Mouse (Mus musculus) heart, embryonic 16.5 days (tissue): ENCODE measurements around the gene Ephb1. TPM values are rescaled to one million over a fixed set of nuclear protein-coding genes. Genes with fewer than 3 reads are reported as not detected.

ENCODE experiments used
- ATAC-seq: fragments of 200-750 bp; cut with Nextera tagmentation; replicated peaks from 2 replicates; pipeline ENCODE4 v1.8.0; 2017; ENCODE audit warnings: moderate number of reproducible peaks; ENCODE audit not compliant: insufficient read depth, low FRiP score; ENCODE audit errors: extremely low read depth
- H3K27ac ChIP-seq: fragments of 300-500 bp; sonication (generic); 2 replicates; pipeline ENCODE4 v1.5.1; 2014; ENCODE audit warnings: mild to moderate bottlenecking, low read length, control low read depth, moderate library complexity
- H3K27me3 ChIP-seq: fragments of 300-500 bp; sonication (generic); 2 replicates; pipeline ENCODE4 v1.6.1; 2014; ENCODE audit warnings: low read length, mixed read lengths; ENCODE audit not compliant: control insufficient read depth, insufficient read depth
- H3K36me3 ChIP-seq: fragments of 300-500 bp; sonication (generic); 2 replicates; pipeline ENCODE4 v1.6.1; 2014; ENCODE audit not compliant: control insufficient read depth, insufficient read depth
- H3K4me1 ChIP-seq: fragments of 300-500 bp; sonication (generic); 2 replicates; pipeline ENCODE4 v1.6.1; 2014; ENCODE audit warnings: low read length, mixed read lengths; ENCODE audit not compliant: control insufficient read depth, insufficient read depth
- H3K4me2 ChIP-seq: fragments of 300-500 bp; sonication (generic); 2 replicates; pipeline ENCODE4 v1.6.1; 2014; ENCODE audit warnings: low read depth, mild to moderate bottlenecking, control low read depth, low read length
- H3K4me3 ChIP-seq: fragments of 300-500 bp; sonication (generic); 2 replicates; pipeline ENCODE4 v1.5.1; 2014; ENCODE audit warnings: mild to moderate bottlenecking, control low read depth, low read length
- H3K9ac ChIP-seq: fragments of 300-500 bp; sonication (generic); 2 replicates; pipeline ENCODE4 v1.6.1; 2014; ENCODE audit warnings: low read length, control low read depth
- H3K9me3 ChIP-seq: fragments of 300-500 bp; sonication (generic); replicated peaks from 2 replicates; pipeline ENCODE4 v1.6.1; 2016; ENCODE audit warnings: low read length; ENCODE audit not compliant: control insufficient read depth
- WGBS: fragments of 180-500 bp; shearing (Covaris S2); extraction: QIAGEN DNeasy Blood & Tissue Kit; methylation state at CpG from one replicate; pipeline ENCODE4 v1.1.7; 2014; 5-methylcytosine and 5-hydroxymethylcytosine counted together
- polyA plus RNA-seq: library from polyadenylated mRNA; unstranded; fragments of >200 nt; fragmentation: Nextera tagmentation; extraction: Ambion mirVana; gene quantifications from 2 replicates; pipeline ENCODE4 v1.2.1, GENCODE M21; 2015

The Ephb1 gene
- polyA plus RNA-seq, 1 experiment from 2014 or later: 1.1 TPM

DNA sequence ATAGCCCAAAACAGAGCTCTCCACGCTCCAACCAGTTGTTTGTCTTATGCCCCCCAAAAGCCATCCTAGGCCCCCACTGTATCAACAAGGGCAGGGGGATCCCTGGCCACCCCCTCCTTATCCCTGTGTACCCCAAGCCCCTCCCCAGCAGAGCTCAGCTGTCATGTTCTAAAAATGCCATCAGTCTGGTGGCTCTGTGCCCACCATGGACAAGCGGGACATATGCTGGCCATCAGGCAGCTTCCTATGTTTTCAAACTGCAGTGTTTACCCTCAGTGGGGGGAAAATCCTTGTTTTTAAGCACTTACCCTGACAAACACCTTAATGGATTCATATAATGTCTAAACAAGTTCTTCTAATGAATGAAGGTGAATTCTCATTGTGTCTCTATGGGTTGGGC lies 275.3 kb downstream of the Ephb1 start:
- WGBS: 94% methylated on average over 2 of the region's 2 CpGs

DNA sequence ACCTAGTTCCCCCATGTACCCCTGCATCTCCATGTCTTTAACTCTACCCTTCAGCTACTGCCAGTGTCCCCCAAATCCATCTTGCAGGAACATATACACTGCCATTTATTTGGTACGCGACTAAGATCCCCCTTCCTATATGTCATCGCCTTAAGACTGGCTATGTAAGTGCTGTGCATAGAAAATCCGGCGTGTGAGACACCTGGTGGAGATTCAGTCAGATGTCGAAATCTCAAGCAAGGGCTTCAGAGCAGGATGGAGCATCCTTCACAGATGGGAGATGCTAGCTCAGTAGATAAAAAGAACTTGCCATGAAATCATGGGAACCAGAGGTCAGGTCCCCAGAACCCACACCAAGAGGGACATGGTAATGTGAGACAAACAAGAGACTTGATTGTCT lies 276.3 kb downstream of the Ephb1 start:
- Histone ChIP-seq H3K9ac (no peak overlapping the region), H3K4me1 (no peaks in the 10 kb centered on the region), H3K4me2 (no peak overlapping the region), H3K27me3 (no peaks in the 10 kb centered on the region), H3K27ac (no peak overlapping the region), H3K4me3 (no peak overlapping the region), H3K36me3 (no peaks in the 10 kb centered on the region), H3K9me3 (no peaks in the 10 kb centered on the region)
- ATAC-seq: no peak
- 86% methylated on average over 6 of the region's 6 CpGs for WGBS

More for the DNA sequence above, 275.3 kb downstream of the Ephb1 start:
- Histone ChIP-seq H3K27me3 (no peaks in the 10 kb centered on the region), H3K36me3 (no peaks in the 10 kb centered on the region), H3K4me2 (no peak overlapping the region), H3K9me3 (no peaks in the 10 kb centered on the region), H3K27ac (no peak overlapping the region), H3K9ac (no peak overlapping the region), H3K4me3 (no peak overlapping the region), H3K4me1 (no peaks in the 10 kb centered on the region)
- ATAC-seq: no peak

DNA sequence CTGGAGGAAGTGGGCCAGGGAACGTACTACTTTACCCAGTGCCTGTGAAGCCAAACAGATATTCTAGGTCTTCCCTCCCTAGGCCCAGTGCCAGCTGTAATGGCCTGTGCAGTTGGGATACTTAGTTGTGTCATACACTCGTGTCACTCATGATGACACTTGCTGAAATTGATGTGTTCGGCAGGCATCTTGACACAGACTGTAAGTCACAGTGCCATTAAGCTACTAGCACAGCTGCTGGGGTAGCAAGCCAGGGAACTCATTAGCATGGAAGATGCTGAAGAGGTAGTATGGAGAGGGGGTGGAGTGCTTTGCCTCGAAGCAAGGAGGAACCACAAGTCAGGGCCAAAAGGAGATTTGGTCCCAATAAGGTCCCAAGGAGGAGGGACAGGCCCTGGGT lies 279.0 kb downstream of the Ephb1 start:
- H3K4me3 ChIP-seq: no peak overlapping the region
- no peak overlapping the region for H3K4me2 ChIP-seq
- no peaks in the 10 kb centered on the region for H3K9me3 ChIP-seq
- no peaks in the 10 kb centered on the region for H3K27me3 ChIP-seq
- H3K36me3 ChIP-seq: no peaks in the 10 kb centered on the region
- WGBS: 51% methylated on average over 4 of the region's 4 CpGs
- no peak for ATAC-seq
- no peak overlapping the region for H3K9ac ChIP-seq
- H3K4me1 ChIP-seq: no peaks in the 10 kb centered on the region
- no peak overlapping the region for H3K27ac ChIP-seq

DNA sequence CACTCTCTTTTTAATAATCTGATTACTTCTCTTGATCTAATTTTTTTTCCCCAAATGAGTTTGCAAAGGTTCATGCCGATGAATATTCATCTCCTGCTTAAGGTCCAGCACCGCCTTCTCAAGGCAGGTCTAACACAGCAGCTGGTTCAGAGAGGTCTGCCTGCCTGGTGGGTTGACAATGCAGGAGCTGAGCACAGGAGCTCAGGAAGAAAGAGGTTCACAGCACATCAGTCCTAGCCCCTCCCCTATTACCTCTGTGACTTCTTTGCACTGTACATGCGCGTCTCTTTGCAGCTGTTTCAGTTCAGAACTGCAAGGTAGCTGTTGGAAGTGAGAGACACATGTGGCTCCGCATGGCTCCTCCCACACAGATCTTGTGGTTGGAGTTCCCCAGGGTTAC lies 281.1 kb downstream of the Ephb1 start:
- Histone ChIP-seq H3K27me3 (no peaks in the 10 kb centered on the region), H3K4me3 (no peak overlapping the region), H3K4me1 (no peaks in the 10 kb centered on the region), H3K9me3 (no peaks in the 10 kb centered on the region), H3K9ac (no peak overlapping the region), H3K4me2 (no peak overlapping the region), H3K27ac (no peak overlapping the region), H3K36me3 (no peaks in the 10 kb centered on the region)
- 82% methylated on average over 5 of the region's 5 CpGs for WGBS
- no peak for ATAC-seq

DNA sequence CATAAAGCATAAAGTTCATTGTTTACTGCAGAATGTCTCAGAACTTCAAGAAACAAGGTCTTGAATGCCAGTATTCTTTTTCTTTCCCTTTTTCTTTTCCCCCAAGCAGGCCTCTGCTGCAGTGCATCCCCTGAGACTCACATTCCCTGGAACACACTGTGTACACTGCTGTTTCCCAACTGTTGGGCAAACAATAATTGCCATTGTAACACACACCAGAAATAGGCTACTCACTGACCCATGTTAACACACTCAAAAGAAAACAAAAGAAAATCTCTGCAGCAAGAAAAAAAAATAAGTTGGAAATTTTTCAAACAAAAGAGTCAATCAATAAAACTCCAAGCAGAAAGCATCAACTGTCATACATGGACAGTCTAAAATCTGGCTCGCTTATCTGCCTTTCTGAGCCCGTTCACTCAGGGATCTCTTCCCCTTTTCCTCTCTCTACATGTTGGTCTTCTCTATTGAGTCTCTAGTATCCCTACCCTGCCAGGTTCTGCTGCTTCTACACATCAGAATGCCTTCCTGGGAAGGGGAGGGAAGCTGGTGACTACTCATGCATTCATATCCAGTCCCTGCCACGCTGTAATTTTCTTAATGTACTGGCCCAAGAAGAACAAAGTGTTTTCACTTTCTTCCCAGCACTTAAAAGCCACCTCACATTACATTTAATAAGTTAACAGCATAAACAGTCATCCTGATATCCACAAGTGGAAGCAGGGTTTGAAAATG lies 285.2 kb downstream of the Ephb1 start:
- H3K36me3 ChIP-seq: no peaks in the 10 kb centered on the region
- no peak overlapping the region for H3K4me2 ChIP-seq
- no peak overlapping the region for H3K27ac ChIP-seq
- H3K4me3 ChIP-seq: no peak overlapping the region
- no peaks in the 10 kb centered on the region for H3K27me3 ChIP-seq
- 70% methylated on average over 3 of the region's 3 CpGs for WGBS
- no peaks in the 10 kb centered on the region for H3K4me1 ChIP-seq
- no peak overlapping the region for H3K9ac ChIP-seq
- ATAC-seq: no peak
- no peaks in the 10 kb centered on the region for H3K9me3 ChIP-seq

DNA sequence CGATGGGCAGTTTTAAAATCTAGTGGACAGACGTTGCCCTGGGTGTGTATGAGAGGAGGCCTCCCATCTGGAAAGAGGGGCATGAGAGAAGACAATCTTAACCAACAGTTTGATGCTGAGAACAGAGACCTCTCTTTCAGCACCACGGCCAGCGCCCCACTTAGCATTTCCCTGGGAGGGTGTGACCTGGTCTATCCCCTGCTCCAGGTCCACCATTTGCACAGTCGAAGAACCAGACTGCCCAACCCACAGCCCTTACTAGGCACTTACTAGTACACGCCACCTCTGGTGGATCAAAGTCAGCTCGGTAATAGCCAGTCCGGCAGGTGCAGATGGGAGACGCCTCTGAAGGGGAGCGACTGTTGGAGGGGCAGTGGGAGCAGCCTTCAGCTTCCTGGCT lies 287.9 kb downstream of the Ephb1 start:
- Histone ChIP-seq H3K9me3 (no peaks in the 10 kb centered on the region), H3K27me3 (no peaks in the 10 kb centered on the region)
- 64% methylated on average over 10 of the region's 10 CpGs for WGBS

DNA sequence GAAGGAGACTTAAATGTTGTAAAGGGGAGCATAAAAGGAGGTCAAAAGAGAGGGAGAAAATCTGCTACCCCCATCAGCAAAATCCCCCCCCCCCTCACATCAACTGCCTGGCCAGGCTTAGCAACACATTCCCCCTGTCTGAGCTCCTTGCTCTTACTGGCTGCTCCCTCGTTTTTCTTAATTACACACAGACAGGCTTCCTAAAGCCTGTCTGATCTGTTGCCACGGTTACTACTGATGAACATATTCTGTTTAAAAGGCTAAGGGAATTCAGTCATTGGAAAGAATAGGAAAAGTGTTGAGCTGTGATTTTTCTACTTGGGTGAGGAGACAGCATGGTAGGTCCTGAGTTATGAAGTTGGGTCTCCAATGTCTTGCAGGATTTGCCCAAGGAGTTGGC lies 308.6 kb downstream of the Ephb1 start:
- no peaks in the 10 kb centered on the region for H3K27me3 ChIP-seq
- H3K4me2 ChIP-seq: no peak overlapping the region
- H3K27ac ChIP-seq: no peak overlapping the region
- WGBS: 38% methylated on average over 2 of the region's 2 CpGs
- no peaks in the 10 kb centered on the region for H3K36me3 ChIP-seq
- ATAC-seq: no peak
- no peaks in the 10 kb centered on the region for H3K4me1 ChIP-seq
- H3K4me3 ChIP-seq: no peak overlapping the region
- H3K9ac ChIP-seq: no peak overlapping the region
- no peaks in the 10 kb centered on the region for H3K9me3 ChIP-seq

More for the DNA sequence above, 287.9 kb downstream of the Ephb1 start:
- Histone ChIP-seq H3K4me3 (no peak overlapping the region), H3K9ac (no peak overlapping the region), H3K27ac (no peak overlapping the region), H3K4me2 (no peak overlapping the region), H3K36me3 (no peaks in the 10 kb centered on the region), H3K4me1 (no peaks in the 10 kb centered on the region)
- no peak for ATAC-seq

DNA sequence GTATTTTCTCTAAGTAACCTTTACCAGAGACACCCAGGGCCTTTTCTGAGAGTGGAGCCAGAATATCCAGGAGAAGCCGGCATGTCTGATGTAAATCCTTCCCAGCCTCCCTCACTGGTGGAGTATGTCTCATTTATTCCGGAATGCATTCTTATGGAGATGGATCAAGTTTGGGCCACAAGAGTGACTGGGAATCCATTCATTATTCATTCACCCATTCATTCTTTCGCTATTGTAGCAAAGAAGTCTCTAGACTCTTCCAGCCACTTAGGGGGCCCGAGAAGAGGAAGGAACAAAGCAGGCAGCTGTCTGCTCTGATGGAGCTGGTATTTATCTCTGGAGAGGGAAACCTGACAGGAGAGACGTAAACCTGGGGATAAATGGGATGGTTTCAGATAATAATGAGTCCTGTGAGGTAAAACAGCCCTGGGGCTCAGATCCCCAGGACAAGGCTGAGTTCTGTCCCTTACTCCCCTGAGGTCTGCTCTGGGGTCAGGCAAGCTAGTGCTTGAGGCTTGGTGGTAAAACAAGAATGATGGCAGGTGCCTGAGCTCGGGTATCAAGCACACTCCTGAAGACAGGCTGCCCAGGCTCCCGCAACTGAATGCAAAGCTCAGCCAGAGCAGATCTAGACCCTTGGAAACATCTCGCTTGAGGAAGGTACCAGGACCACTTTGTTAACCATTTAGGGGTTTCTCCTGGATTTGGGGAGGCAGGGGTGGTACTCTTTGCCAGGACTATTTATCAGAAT lies 309.2 kb downstream of the Ephb1 start:
- 47% methylated on average over 8 of the region's 8 CpGs for WGBS
- no peak overlapping the region for H3K4me3 ChIP-seq
- H3K27me3 ChIP-seq: no peaks in the 10 kb centered on the region
- no peak overlapping the region for H3K4me2 ChIP-seq
- no peaks in the 10 kb centered on the region for H3K4me1 ChIP-seq
- no peak overlapping the region for H3K9ac ChIP-seq
- H3K36me3 ChIP-seq: no peaks in the 10 kb centered on the region
- ATAC-seq: no peak
- no peak overlapping the region for H3K27ac ChIP-seq
- H3K9me3 ChIP-seq: no peaks in the 10 kb centered on the region

DNA sequence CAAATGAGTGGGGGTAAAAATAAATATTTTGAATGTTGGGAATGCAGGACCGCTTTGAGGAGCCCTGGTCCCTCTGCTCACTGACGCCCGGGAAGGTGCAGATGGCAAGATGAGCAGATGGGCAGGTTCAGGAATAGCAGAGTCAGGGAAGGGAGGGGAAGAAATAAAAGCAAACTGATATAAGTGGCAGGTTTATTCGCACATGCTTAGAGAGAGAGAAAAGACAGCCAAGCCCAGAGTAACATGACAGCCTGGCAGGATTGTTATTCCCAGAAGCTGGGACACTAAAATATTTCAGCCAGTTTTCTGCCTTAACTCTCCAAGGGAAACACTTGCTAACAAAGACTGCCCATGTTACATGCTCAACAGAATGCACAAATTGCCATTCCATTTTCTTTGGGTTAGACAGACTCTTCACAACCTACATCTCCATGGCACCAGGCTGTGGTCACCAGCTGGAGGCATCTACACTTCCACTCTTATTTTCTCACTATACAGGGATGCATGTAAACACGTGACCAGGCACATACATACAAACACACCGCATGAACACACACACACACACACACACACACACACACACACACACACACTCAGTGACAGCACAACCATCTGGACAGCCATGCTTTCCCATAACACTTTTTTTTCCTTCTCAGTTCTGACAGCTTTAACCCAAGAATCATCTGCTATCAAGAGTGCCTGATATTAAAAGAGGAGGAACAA lies 315.3 kb downstream of the Ephb1 start:
- H3K36me3 ChIP-seq: no peaks in the 10 kb centered on the region
- ATAC-seq: no peak
- H3K27me3 ChIP-seq: no peaks in the 10 kb centered on the region
- no peak overlapping the region for H3K4me3 ChIP-seq
- no peaks in the 10 kb centered on the region for H3K4me1 ChIP-seq
- no peak overlapping the region for H3K4me2 ChIP-seq
- H3K9ac ChIP-seq: no peak overlapping the region
- H3K9me3 ChIP-seq: no peaks in the 10 kb centered on the region
- WGBS: 82% methylated on average over 6 of the region's 6 CpGs
- no peak overlapping the region for H3K27ac ChIP-seq
